Mouse (Mus musculus): ENCODE measurements around the gene Inip.

Inip gene

GRCm38 (mm10) chr4:59725579-59725978 is 75.8 kb downstream of the Inip start:
- in situ Hi-C loops (cut with MboI; ENCODE audit: low sequenced_read_pairs), result no loop called here

GRCm38 (mm10) chr4:59721811-59722210 is 79.6 kb downstream of the Inip start:
- in situ Hi-C loops (cut with MboI; ENCODE audit: low sequenced_read_pairs), result no loop called here
